Mouse (Mus musculus) heart, embryonic 12.5 days (tissue): ENCODE measurements around the gene Prickle2. TPM values are rescaled to one million over a fixed set of nuclear protein-coding genes. Genes with fewer than 3 reads are reported as not detected.

Experiments used
- ATAC-seq: fragments of 200-750 bp; cut with Nextera tagmentation; 2 replicates; pipeline ENCODE4 v1.8.0; 2017; ENCODE audit warnings: moderate TSS enrichment, moderate library complexity; ENCODE audit not compliant: insufficient number of reproducible peaks, low FRiP score
- H3K27ac ChIP-seq: fragments of 300-500 bp; sonication (generic); 2 replicates; pipeline ENCODE4 v1.5.1; 2016; ENCODE audit warnings: mild to moderate bottlenecking, moderate library complexity; ENCODE audit not compliant: poor library complexity, severe bottlenecking
- H3K27me3 ChIP-seq: fragments of 300-500 bp; sonication (generic); replicated peaks from 2 replicates; pipeline ENCODE4 v1.6.1; 2016; ENCODE audit warnings: mild to moderate bottlenecking, moderate library complexity
- H3K36me3 ChIP-seq: fragments of 300-500 bp; sonication (generic); 2 replicates; pipeline ENCODE4 v1.6.1; 2016; ENCODE audit warnings: mild to moderate bottlenecking, moderate library complexity
- H3K4me1 ChIP-seq: fragments of 300-500 bp; sonication (generic); replicated peaks from 2 replicates; pipeline ENCODE4 v1.6.1; 2016; ENCODE audit warnings: mild to moderate bottlenecking
- H3K4me2 ChIP-seq: fragments of 300-500 bp; sonication (generic); 2 replicates; pipeline ENCODE4 v1.6.1; 2016; ENCODE audit warnings: mild to moderate bottlenecking, moderate library complexity
- H3K4me3 ChIP-seq: fragments of 300-500 bp; sonication (generic); 2 replicates; pipeline ENCODE4 v1.5.1; 2016; ENCODE audit warnings: mild to moderate bottlenecking
- H3K9ac ChIP-seq: fragments of 300-500 bp; sonication (generic); 2 replicates; pipeline ENCODE4 v1.6.1; 2016; ENCODE audit warnings: mild to moderate bottlenecking, moderate library complexity
- H3K9me3 ChIP-seq: fragments of 300-500 bp; sonication (generic); replicated peaks from 2 replicates; pipeline ENCODE4 v1.6.1; 2016; ENCODE audit warnings: mild to moderate bottlenecking, moderate library complexity
- WGBS: fragments of 180-500 bp; shearing (Covaris S2); methylation state at CpG from one replicate; pipeline ENCODE4 v1.1.7; 2016; 5-methylcytosine and 5-hydroxymethylcytosine counted together
- polyA plus RNA-seq: library from polyadenylated mRNA; unstranded; fragments of >200 nt; fragmentation: Nextera tagmentation; extraction: Ambion mirVana; gene quantifications from 2 replicates; pipeline ENCODE4 v1.2.1, GENCODE M21; 2016

The Prickle2 gene
- polyA plus RNA-seq, 1 experiment from 2014 or later, result 7.9 TPM

GRCm38 (mm10) chr6:92627048-92627617, 78.8 kb downstream of the Prickle2 start:
- Histone ChIP-seq H3K27ac (no peak overlapping the region), H3K4me2 (no peak overlapping the region), H3K9ac (no peak overlapping the region), H3K4me1 (peaks cover 21% of the 10 kb centered on the region), H3K27me3 (no peaks in the 10 kb centered on the region), H3K36me3 (no peaks in the 10 kb centered on the region), H3K4me3 (no peak overlapping the region), H3K9me3 (no peaks in the 10 kb centered on the region)
- ATAC-seq, result no peak
- 60% methylated on average over 8 of the region's 8 CpGs for WGBS

GRCm38 (mm10) chr6:92625923-92626322, 80.0 kb downstream of the Prickle2 start:
- 44% methylated on average over 1 of the region's 1 CpGs for WGBS

GRCm38 (mm10) chr6:92624306-92624705, 81.6 kb downstream of the Prickle2 start:
- no peak for ATAC-seq
- Histone ChIP-seq H3K9ac (no peak overlapping the region), H3K4me1 (peaks cover 24% of the 10 kb centered on the region), H3K27ac (peak overlapping the region; percentile 50; the same call in 1 of the 2 replicates), H3K4me2 (no peak overlapping the region), H3K9me3 (no peaks in the 10 kb centered on the region), H3K4me3 (no peak overlapping the region), H3K27me3 (no peaks in the 10 kb centered on the region), H3K36me3 (no peaks in the 10 kb centered on the region)
- WGBS, result 39% methylated on average over 6 of the region's 6 CpGs

More at GRCm38 (mm10) chr6:92625923-92626322, 80.0 kb downstream of the Prickle2 start:
- H3K4me3 ChIP-seq, result no peak overlapping the region
- H3K27me3 ChIP-seq, result no peaks in the 10 kb centered on the region
- no peak for ATAC-seq
- no peaks in the 10 kb centered on the region for H3K36me3 ChIP-seq
- H3K4me2 ChIP-seq, result no peak overlapping the region
- no peak overlapping the region for H3K9ac ChIP-seq
- peaks cover 24% of the 10 kb centered on the region for H3K4me1 ChIP-seq
- no peaks in the 10 kb centered on the region for H3K9me3 ChIP-seq
- H3K27ac ChIP-seq, result peak overlapping the region; percentile 6

- 62% methylated on average over 2 of the region's 2 CpGs for WGBS
- no peak for ATAC-seq
- no peak overlapping the region for H3K27ac ChIP-seq
- H3K4me3 ChIP-seq, result no peak overlapping the region
- H3K27me3 ChIP-seq, result no peaks in the 10 kb centered on the region
- H3K36me3 ChIP-seq, result no peaks in the 10 kb centered on the region
- 0 out of 2 replicates have a peak, but pooled peaks cover 3% of the 10 kb centered on the region for H3K4me1 ChIP-seq
- no peak overlapping the region for H3K4me2 ChIP-seq
- peaks cover 5% of the 10 kb centered on the region; the same call in 1 of the 2 replicates for H3K9me3 ChIP-seq
- H3K9ac ChIP-seq, result no peak overlapping the region
Measured at GRCm38 (mm10) chr6:92617183-92617582, 88.8 kb downstream of the Prickle2 start.

GRCm38 (mm10) chr6:92614771-92615170, 91.2 kb downstream of the Prickle2 start:
- ATAC-seq, result no peak
- H3K27me3 ChIP-seq, result no peaks in the 10 kb centered on the region
- H3K27ac ChIP-seq, result no peak overlapping the region
- no peak overlapping the region for H3K4me2 ChIP-seq
- peaks cover 8% of the 10 kb centered on the region for H3K4me1 ChIP-seq
- H3K9ac ChIP-seq, result no peak overlapping the region
- WGBS, result 78% methylated on average over 3 of the region's 3 CpGs
- peaks cover 5% of the 10 kb centered on the region; the same call in 1 of the 2 replicates for H3K9me3 ChIP-seq
- H3K36me3 ChIP-seq, result no peaks in the 10 kb centered on the region
- H3K4me3 ChIP-seq, result no peak overlapping the region

GRCm38 (mm10) chr6:92612151-92612769, 93.7 kb downstream of the Prickle2 start:
- no peak for ATAC-seq
- no peak overlapping the region for H3K27ac ChIP-seq
- 66% methylated on average over 2 of the region's 2 CpGs for WGBS
- no peaks in the 10 kb centered on the region for H3K27me3 ChIP-seq
- no peak overlapping the region for H3K9ac ChIP-seq
- no peak overlapping the region for H3K4me3 ChIP-seq
- no peaks in the 10 kb centered on the region for H3K9me3 ChIP-seq
- peaks cover 30% of the 10 kb centered on the region for H3K4me1 ChIP-seq
- no peak overlapping the region for H3K4me2 ChIP-seq
- no peaks in the 10 kb centered on the region for H3K36me3 ChIP-seq

GRCm38 (mm10) chr6:92609682-92610235, 96.2 kb downstream of the Prickle2 start:
- Histone ChIP-seq H3K9me3 (no peaks in the 10 kb centered on the region), H3K9ac (no peak overlapping the region), H3K4me3 (no peak overlapping the region), H3K4me1 (peaks cover 30% of the 10 kb centered on the region), H3K4me2 (peak overlapping the region; percentile 35), H3K36me3 (no peaks in the 10 kb centered on the region), H3K27me3 (no peaks in the 10 kb centered on the region), H3K27ac (peak overlapping the region; percentile 58)
- WGBS, result 26% methylated on average over 9 of the region's 9 CpGs
- ATAC-seq, result peak; percentile 48; the same call in 1 of the 2 replicates

- H3K4me2 ChIP-seq, result peak overlapping the region; percentile 35
- H3K9ac ChIP-seq, result no peak overlapping the region
- H3K36me3 ChIP-seq, result no peaks in the 10 kb centered on the region
- H3K27ac ChIP-seq, result peak overlapping the region; percentile 58
- peaks cover 30% of the 10 kb centered on the region for H3K4me1 ChIP-seq
- no peaks in the 10 kb centered on the region for H3K27me3 ChIP-seq
- 54% methylated on average over 3 of the region's 3 CpGs for WGBS
- ATAC-seq, result peak; percentile 55; the same call in 1 of the 2 replicates
- no peak overlapping the region for H3K4me3 ChIP-seq
- H3K9me3 ChIP-seq, result no peaks in the 10 kb centered on the region
Measured at GRCm38 (mm10) chr6:92609078-92609477, 96.9 kb downstream of the Prickle2 start.

- Histone ChIP-seq H3K9me3 (no peaks in the 10 kb centered on the region), H3K9ac (no peak overlapping the region), H3K27me3 (no peaks in the 10 kb centered on the region), H3K4me1 (peaks cover 30% of the 10 kb centered on the region), H3K36me3 (no peaks in the 10 kb centered on the region), H3K4me3 (no peak overlapping the region), H3K27ac (no peak overlapping the region), H3K4me2 (no peak overlapping the region)
- WGBS, result 36% methylated on average over 2 of the region's 2 CpGs
- ATAC-seq, result no peak
Measured at GRCm38 (mm10) chr6:92605156-92605555, 100.8 kb downstream of the Prickle2 start.

- WGBS, result 78% methylated on average over 3 of the region's 3 CpGs
Measured at GRCm38 (mm10) chr6:92596340-92596739, 109.6 kb downstream of the Prickle2 start.

GRCm38 (mm10) chr6:92589381-92590065, 116.4 kb downstream of the Prickle2 start:
- no peak overlapping the region for H3K9ac ChIP-seq
- H3K4me3 ChIP-seq, result no peak overlapping the region
- WGBS, result 58% methylated on average over 5 of the region's 5 CpGs
- no peaks in the 10 kb centered on the region for H3K27me3 ChIP-seq
- ATAC-seq, result no peak
- H3K4me2 ChIP-seq, result no peak overlapping the region
- no peaks in the 10 kb centered on the region for H3K36me3 ChIP-seq
- H3K27ac ChIP-seq, result no peak overlapping the region
- H3K9me3 ChIP-seq, result 0 out of 2 replicates have a peak, but pooled peaks cover 2% of the 10 kb centered on the region
- H3K4me1 ChIP-seq, result no peaks in the 10 kb centered on the region

More at GRCm38 (mm10) chr6:92596340-92596739, 109.6 kb downstream of the Prickle2 start:
- H3K4me1 ChIP-seq, result no peaks in the 10 kb centered on the region
- ATAC-seq, result no peak
- H3K9ac ChIP-seq, result no peak overlapping the region
- no peak overlapping the region for H3K4me3 ChIP-seq
- H3K27ac ChIP-seq, result no peak overlapping the region
- H3K9me3 ChIP-seq, result no peaks in the 10 kb centered on the region
- H3K27me3 ChIP-seq, result no peaks in the 10 kb centered on the region
- no peak overlapping the region for H3K4me2 ChIP-seq
- H3K36me3 ChIP-seq, result no peaks in the 10 kb centered on the region
